Mouse (Mus musculus) cerebellum, postnatal 4 days (tissue): ENCODE measurements around the gene Plpp3.
A peak's percentile ranks its signal among the peaks of the same experiment; 100 is the strongest.

Source experiments
- DNase-seq, 2 experiments: peaks; one replicate each; pipeline ENCODE4 v3.0.0; 2022; ENCODE audit warnings: low spot score in 2 of 2, mixed read lengths in 1 of 2

The Plpp3 gene

DNA sequence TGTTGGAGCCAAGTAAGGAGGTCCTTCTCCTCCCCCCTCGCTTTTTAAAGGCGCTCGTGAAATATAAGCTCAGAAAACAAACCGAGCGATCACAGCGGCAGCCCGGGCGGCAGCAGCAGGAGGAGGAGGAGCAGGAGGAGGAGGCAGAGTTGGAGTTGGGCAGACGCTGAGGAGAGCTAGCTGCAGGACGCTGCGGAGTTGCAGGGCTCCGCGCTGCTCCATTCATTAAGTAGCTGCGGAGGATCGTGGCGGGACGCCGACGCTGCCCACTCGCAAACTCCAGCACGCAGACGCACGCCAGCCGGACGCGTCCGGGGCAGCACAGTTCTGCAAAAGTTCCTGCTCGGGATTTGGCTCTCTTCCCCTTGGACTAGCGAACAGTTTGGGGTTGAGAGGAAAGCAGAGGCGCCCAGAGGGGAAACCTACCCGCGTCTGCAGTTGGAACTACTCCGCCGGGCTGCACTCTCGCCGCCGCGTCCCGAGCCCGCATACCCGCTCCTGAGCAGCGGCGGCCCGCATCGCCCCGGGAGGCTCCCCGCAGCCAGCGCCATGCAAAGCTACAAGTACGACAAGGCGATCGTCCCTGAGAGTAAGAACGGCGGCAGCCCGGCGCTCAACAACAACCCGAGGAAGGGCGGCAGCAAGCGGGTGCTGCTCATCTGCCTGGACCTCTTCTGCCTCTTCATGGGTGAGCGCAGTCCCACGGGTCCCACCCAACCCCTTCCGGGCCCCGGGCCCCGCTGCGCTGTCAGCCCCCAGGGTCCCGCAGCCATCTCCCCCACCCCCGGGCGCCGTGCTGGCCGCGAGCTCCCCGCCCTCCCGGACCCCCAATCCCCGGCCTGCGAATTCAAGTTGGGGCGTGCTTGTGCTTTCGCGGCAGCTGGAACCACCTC is at the start of gene Plpp3:
Gene Plpp3, plus strand, starts transcription at position 72 of the 893 bp plus-strand sequence.
- peak; percentile 39 to 62 for DNase-seq

DNA sequence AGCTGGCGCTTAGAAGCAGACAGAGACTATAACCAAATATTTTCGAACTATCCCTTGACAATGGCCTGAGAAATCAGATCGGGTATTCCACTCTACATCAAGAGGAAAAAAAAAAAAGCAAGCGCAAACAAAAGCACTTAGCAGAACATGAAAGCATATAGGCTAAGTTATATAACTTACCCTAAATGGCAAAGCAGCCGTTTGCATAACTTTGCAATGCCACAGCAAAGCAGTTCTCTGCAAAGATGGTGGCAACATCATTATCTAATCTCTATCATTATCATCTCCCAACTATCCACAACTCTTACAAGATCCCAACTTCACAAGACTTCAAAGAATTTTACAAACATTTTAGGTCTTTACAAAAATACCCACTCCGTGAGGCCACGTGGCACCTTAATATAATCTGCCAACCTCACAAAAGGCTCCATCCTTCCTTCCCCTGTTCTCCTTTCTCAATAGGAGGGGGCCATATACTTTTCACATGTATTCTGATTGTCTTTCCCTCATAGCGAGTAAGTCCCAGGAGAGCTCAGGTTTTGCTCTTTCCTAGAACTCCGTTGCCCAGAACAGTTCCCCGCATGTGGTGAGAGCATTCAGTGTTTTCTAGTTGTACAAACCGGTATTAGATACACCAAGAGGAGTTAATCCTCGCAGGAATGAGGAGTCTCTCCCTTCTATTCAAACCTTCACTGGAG is 49.1 kb upstream of the Plpp3 start:
- no peak for DNase-seq

GRCm38 (mm10) chr4:105108641-105109198 is 48.4 kb upstream of the Plpp3 start:
- no peak for DNase-seq

- peak; percentile 55 to 76 for DNase-seq
These were observed 47.8 kb upstream of the Plpp3 start, which contains the start of gene Prkaa2 for GRCm38 (mm10) chr4:105109199-105109989. TSS of gene Prkaa2 (minus strand) at chr4:105109890.

GRCm38 (mm10) chr4:105109990-105110683 is 47.0 kb upstream of the Plpp3 start:
- no peak for DNase-seq

DNA sequence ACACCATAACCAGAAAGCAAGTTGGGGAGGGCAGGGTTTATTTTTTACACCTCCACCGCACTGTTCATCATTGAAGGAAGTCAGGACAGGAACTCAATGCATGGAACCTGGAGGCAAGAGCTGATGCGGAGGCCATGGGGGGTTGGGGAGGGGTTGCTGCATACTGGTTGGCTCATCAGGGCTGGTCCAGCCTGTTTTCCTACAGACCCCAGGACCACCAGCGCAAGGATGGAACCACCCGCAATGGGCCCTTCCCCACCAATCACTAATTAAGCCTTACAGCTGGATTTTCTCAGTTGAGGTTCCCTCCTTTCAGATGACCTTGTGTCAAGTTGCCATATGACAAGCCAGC is 46.5 kb upstream of the Plpp3 start:
- DNase-seq: peak in 1 of 2 experiments; percentile 8

GRCm38 (mm10) chr4:105111770-105112169 is 45.4 kb upstream of the Plpp3 start:
- DNase-seq: no peak

GRCm38 (mm10) chr4:105113042-105113441 is 44.1 kb upstream of the Plpp3 start:
- DNase-seq: no peak

GRCm38 (mm10) chr4:105113468-105113867 is 43.7 kb upstream of the Plpp3 start:
- no peak for DNase-seq

DNA sequence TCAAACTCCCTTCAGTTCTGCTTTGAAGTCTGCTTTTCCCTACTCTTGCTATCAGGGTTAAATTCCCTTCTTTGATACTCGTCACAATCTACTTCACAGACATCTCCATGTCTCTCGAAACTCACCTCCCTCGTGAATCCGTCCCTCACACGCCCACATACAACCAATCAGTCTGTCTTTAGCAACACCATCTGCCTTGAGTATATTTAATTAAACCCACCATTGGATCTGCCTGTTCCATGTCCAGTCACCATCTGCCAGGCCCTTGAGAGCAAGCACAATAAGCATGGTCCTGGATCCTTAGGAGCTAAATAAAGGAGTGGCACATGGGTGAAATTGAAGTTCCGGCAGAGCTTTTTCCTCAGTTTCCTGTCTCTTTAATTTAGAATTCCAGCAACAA is 36.1 kb upstream of the Plpp3 start:
- DNase-seq: no peak

GRCm38 (mm10) chr4:105122429-105122828 is 34.7 kb upstream of the Plpp3 start:
- DNase-seq: peak in 1 of 2 experiments; percentile 66

GRCm38 (mm10) chr4:105129212-105129611 is 27.9 kb upstream of the Plpp3 start:
- no peak for DNase-seq

DNA sequence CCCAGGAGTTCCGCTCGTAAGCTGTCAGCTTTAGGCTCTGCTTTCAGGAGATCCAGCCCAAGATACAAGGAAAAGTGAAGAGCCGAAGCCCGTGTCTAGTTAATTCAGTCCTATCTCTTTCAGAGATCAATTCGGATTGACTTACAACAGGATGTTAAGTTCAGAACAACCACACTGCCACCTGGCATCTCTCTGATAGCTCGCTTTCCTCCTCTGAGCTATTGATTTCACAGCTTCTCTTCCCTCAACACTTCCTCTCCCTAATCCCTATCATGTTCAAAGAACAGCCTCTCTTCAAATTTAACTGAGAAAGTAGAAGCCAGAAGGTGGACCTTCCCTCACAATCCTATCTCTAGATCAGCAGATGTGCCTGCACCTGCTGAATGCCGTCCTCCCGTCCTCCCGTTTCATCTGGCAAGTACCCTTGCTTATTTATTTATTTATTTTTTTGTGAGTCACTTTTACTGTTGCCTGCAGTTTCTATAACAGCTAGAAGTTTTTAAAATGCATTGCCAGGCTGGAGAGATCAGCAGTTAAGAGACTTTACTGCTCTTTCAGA is 25.3 kb upstream of the Plpp3 start:
- no peak for DNase-seq

DNA sequence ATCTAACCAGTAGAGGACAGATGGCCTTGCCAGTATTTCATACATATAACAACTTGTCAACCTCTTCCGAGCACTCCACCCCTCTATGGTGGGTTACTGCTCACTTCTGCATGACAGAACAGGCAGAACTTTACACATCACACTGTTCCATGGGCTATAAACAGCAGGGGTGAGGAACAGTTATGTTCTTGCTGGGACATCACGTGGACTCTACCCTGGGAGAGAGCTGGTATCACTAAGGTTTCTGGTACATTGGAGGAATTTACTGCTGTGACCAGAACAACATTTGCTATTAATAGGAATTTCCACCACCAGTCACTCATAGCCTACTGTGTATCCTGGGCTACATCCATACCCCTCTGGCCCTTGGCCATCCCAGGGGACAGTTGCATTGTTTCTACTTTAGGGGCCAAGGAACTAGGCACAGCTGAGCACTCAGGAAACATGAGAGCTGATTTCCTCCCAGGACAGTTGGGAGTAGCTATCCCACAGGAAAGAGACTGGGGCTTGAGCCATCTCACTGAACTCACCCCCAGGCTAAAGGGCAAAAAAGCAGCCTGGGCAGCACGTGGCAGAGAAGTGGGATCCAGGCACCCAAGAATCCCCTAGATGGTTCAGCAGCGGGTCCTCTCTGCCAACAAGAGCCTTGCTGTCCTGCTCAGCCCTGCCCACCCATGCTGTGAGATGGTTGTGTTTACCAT is 23.6 kb upstream of the Plpp3 start:
- no peak for DNase-seq

- no peak for DNase-seq
These were observed 7.7 kb upstream of the Plpp3 start for GRCm38 (mm10) chr4:105149492-105149891.

GRCm38 (mm10) chr4:105151911-105152690 is 5.0 kb upstream of the Plpp3 start:
- DNase-seq: peak; percentile 69 to 75

- no peak for DNase-seq
These were observed 3.9 kb upstream of the Plpp3 start for GRCm38 (mm10) chr4:105153227-105153626.

- no peak for DNase-seq
These were observed 866 bp upstream of the Plpp3 start for GRCm38 (mm10) chr4:105156281-105156680.

DNA sequence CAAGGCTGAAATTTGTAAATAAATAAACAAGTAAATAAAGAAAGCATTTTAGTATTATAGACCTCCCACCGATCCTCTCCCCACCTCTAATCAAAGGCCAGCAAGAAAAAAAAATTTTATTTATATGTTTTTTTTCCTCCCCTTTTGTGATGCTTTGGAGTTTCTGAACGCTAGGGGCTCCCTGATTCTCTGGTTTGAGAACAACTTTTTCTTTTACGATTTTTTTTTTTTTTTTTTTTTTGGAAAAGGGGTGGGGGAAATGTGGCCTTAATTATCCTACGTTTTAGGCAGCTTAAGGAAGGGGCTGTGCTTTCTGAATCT is 232 bp upstream of the Plpp3 start:
- no peak for DNase-seq

- peak; percentile 49 to 72 for DNase-seq
These were observed 1.0 kb downstream of the Plpp3 start for GRCm38 (mm10) chr4:105158169-105158555.
